8 mouse cellular contexts compared by ENCODE assay signal in the genomic region with DNA sequence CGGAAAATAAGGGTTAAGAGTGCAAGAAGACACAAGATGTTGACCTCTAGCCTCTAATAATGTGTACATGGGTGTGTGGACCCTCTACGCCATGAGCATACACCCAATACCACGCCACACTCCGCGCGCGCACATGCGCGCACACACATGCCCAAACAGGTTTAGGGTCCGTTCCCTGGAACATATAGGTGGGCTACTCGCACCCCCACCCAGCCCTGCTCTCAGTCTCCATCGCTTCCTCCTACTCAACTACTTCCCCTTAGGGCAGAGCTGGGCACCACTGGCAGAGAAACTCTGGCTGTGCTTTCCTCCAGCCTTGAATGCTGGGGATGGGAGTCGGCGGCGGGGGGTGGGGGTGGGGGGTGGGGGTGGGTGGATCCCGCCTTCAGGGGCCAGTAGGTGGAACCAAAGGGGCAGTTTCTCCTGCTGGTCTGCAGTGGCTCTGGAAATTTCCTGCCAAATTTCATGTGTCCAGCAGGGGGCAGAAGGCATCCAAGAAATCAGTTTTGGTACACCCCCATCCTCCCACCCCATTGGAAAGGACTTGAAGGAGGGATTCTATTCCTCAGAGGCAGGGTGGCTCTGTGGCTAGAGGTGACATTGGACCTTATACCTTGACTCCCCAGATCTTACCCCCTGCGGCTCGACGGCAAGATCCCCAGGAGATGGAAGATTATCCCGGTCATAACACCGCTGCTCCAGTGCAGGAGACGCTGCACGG. TPM values are rescaled to one million over a fixed set of nuclear protein-coding genes. Genes with fewer than 3 reads are reported as not detected.
DNase-seq lines count a peak whose midpoint lies in the region; ATAC-seq and TF ChIP-seq lines count a peak whose summit lies in the region.
"Had no signal": no experiment of that assay in that cellular context is flagged by ENCODE, and none has a peak within 500 bp of the region (broad histone marks: within the 10 kb centered on the region; RNA-seq: fewer than 3 reads in every experiment).

No protein-coding gene starts in this region.

- 0 out of 2 replicates have a peak overlapping the region, but pooled peaks have one; percentile 25 for H3K9ac ChIP-seq in forebrain, embryonic 12.5 days
- H3K9ac ChIP-seq in hindbrain, embryonic 11.5 days (ENCODE audit: low read depth, low read length) = peak overlapping the region; percentile 19; the same call in 1 of the 2 replicates
- H3K9ac ChIP-seq: liver, embryonic 13.5 days had no signal

- peak overlapping the region; percentile 14; the same call in 1 of the 2 replicates for H3K4me3 ChIP-seq in forebrain, embryonic 12.5 days (replicated peaks)
- H3K4me3 ChIP-seq in hindbrain, embryonic 11.5 days (ENCODE audit: low read depth, low read length) = no peak overlapping the region
- H3K4me3 ChIP-seq: liver, embryonic 13.5 days had no signal

- peaks cover 52% of the 10 kb centered on the region for H3K27me3 ChIP-seq in forebrain, embryonic 12.5 days
- H3K27me3 ChIP-seq in hindbrain, embryonic 11.5 days (ENCODE audit: control insufficient read depth, insufficient read depth, low read length) = peaks cover 10% of the 10 kb centered on the region

- 24% methylated on average over 23 of the region's 23 CpGs for WGBS in forebrain, embryonic 12.5 days
- 19% methylated on average over 23 of the region's 23 CpGs for WGBS in hindbrain, embryonic 11.5 days

- ATAC-seq in forebrain, embryonic 12.5 days (ENCODE audit: low FRiP score) = peak; percentile 57
- ATAC-seq in hindbrain, embryonic 11.5 days (ENCODE audit: low FRiP score) = peak; percentile 35; the same call in 1 of the 2 replicates

- no peak overlapping the region for H3K27ac ChIP-seq in forebrain, embryonic 12.5 days
- no peak overlapping the region for H3K27ac ChIP-seq in hindbrain, embryonic 11.5 days (ENCODE audit: low read depth, low read length)
- H3K27ac ChIP-seq: liver, embryonic 13.5 days had no signal

- peak; percentile 86 for TF ChIP-seq CTCF in brain, embryonic 14.5 days (IDR thresholded peaks at IDR 0.05; ENCODE audit: borderline replicate concordance, extremely low read depth, insufficient read depth, insufficient read length)

- H3K4me2 ChIP-seq in forebrain, embryonic 12.5 days = peak overlapping the region; percentile 42
- H3K4me2 ChIP-seq in hindbrain, embryonic 11.5 days (replicated peaks; ENCODE audit: low read depth, low read length) = peak overlapping the region; percentile 28; the same call in 1 of the 2 replicates
- H3K4me2 ChIP-seq: liver, embryonic 13.5 days had no signal

- no peak for TF ChIP-seq POLR2A in brain, embryonic 14.5 days (IDR thresholded peaks at IDR 0.05; ENCODE audit: borderline replicate concordance, extremely low read depth, insufficient read depth, insufficient read length, poor library complexity, severe bottlenecking)

- peaks cover 6% of the 10 kb centered on the region for H3K4me1 ChIP-seq in forebrain, embryonic 12.5 days
- H3K4me1 ChIP-seq in hindbrain, embryonic 11.5 days (replicated peaks; ENCODE audit: control insufficient read depth, insufficient read depth, low read length) = no peaks in the 10 kb centered on the region
- H3K4me1 ChIP-seq: liver, embryonic 13.5 days had no signal

- DNase-seq in Muller cell, postnatal 12 days (ENCODE audit: inconsistent ontology term) = peak; percentile 55
- DNase-seq in brain, embryonic 14.5 days (ENCODE audit: low read depth) = peak; percentile 83
- peak; percentile 84 for DNase-seq in hindbrain, embryonic 11.5 days (ENCODE audit: low spot score)
- DNase-seq in layer of hippocampus, adult 9-11 months = peak; percentile 50
- DNase-seq in lung, postnatal 36 days = peak; percentile 77
- DNase-seq in right cerebral cortex, postnatal 14 days = peak; percentile 67
- DNase-seq: liver, embryonic 13.5 days had no signal

- no peaks in the 10 kb centered on the region for H3K9me3 ChIP-seq in forebrain, embryonic 12.5 days
- no peaks in the 10 kb centered on the region for H3K9me3 ChIP-seq in hindbrain, embryonic 11.5 days (ENCODE audit: control insufficient read depth, low read length)
- H3K9me3 ChIP-seq: liver, embryonic 13.5 days had no signal

- no peaks in the 10 kb centered on the region for H3K36me3 ChIP-seq in forebrain, embryonic 12.5 days (replicated peaks)
- H3K36me3 ChIP-seq in hindbrain, embryonic 11.5 days (ENCODE audit: control insufficient read depth, insufficient read depth, low read length) = no peaks in the 10 kb centered on the region
- H3K36me3 ChIP-seq: liver, embryonic 13.5 days had no signal

RNA-seq across cellular contexts. Expression of a gene that starts 14.8 kb away (rescaled TPM):
- 8.4 and 8.7 TPM in 2 replicates for polyA plus RNA-seq in brain, embryonic 14.5 days (2012; rRNA removed)
- 2.7 and 4.8 TPM in 2 replicates for polyA plus RNA-seq in forebrain, embryonic 12.5 days (2016; fragmentation: Nextera tagmentation; extraction: Ambion mirVana)
- 4.6 and 4.9 TPM in 2 replicates for polyA plus RNA-seq in hindbrain, embryonic 11.5 days (2014; fragmentation: Nextera tagmentation; extraction: Ambion mirVana)

RNA-seq across cellular contexts. Expression of a gene that starts 20.3 kb away (rescaled TPM):
- not detected in 2 replicates for polyA plus RNA-seq in brain, embryonic 14.5 days (2012; rRNA removed)
- polyA plus RNA-seq in forebrain, embryonic 12.5 days (2016; fragmentation: Nextera tagmentation; extraction: Ambion mirVana) = not detected in 2 replicates
- polyA plus RNA-seq in hindbrain, embryonic 11.5 days (2014; fragmentation: Nextera tagmentation; extraction: Ambion mirVana) = not detected in 2 replicates
- polyA plus RNA-seq: liver, embryonic 13.5 days had no signal

RNA-seq across cellular contexts. Expression of a gene that starts 35.6 kb away (rescaled TPM):
- 128 and 143 TPM in 2 replicates for polyA plus RNA-seq in brain, embryonic 14.5 days (2012; rRNA removed)
- 138 and 144 TPM in 2 replicates for polyA plus RNA-seq in forebrain, embryonic 12.5 days (2016; fragmentation: Nextera tagmentation; extraction: Ambion mirVana)
- polyA plus RNA-seq in hindbrain, embryonic 11.5 days (2014; fragmentation: Nextera tagmentation; extraction: Ambion mirVana) = 79.0 and 79.5 TPM in 2 replicates
